Mouse (Mus musculus) R1 (cell line): ENCODE results near the gene Rapgef1.

Experiments used
- DNase-seq: peaks from one replicate; pipeline ENCODE4 v3.0.0-alpha.2; 2018; ENCODE audit warnings: low read depth, low spot score

Rapgef1 gene

DNA sequence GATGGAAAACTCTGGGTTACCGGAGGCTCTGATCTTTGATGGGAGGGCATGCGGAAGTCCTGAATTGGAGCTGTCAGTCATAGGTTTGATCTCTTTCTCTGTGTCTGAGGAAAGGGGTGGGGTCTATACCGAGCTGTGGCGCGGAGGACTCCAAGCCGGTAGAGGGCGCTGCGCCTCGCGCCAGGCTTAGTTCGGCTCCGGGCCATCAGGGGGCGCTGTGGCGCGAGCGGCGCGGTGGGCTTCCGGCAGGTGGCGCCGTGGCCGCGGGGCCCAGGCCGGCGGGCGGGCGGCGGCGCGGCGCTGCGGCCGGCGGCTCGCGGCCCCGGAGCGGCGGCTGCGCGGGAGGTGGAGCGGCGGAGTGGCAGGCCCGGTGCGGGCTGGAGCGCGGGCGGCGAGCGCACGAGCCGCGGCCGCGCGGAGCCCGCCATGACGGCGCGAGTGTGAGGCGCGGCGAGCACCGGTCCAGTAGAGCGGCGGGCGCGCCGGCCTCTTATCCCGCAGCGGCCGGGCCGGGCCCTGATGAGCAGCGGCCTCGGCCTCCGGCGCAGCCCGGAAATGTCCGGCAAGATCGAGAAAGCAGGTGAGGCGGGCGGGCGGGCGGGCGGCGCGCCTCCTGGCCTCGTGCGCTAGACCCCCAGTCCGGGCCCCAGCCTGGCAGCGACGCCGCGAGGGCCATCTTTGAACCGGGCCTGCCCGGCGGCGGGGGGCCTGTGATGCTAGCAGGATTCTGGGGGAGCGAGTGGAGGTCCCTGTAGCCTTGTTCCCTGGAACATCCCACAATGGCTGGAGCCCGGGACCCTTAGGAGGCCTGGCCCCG, at the start of gene Rapgef1:
Rapgef1 (plus strand) TSS at position 237 of the 817 bp plus-strand sequence.
- peak; percentile 81 for DNase-seq

DNA sequence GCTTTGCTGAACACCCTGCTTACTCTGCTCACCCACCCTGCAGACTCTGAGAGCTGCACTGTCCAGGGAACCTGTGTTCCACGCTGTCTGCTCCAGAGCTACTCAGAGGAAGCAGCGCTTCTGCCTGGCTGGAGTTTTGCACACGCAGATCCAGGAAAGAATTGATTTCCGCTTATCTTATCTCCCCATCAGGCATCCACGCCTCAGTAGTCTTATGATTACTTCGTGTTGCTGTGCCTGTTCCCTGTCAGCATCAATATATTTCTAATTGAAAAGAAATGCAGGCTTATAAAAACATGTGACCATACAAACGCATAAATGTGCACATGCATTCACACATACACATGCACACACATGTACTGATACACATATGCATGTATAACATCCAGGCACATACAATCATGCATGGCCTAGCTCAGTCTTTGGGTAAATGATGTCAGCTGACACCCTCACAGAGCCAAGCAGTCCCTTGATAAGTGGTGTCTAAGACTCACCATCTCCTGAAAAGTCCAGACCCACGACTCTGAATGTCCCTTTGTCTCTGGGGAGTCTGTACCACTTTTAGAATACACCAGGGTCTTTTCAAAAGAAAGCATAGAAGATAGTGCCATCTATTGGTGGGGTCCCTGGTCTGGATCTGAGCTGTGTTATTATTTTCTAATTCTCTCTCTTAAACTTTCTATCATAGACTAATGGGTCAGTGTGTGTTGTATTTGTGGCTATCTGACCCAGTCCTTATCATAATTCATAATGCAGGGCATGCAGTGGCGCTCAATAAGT, 47.4 kb upstream of the Rapgef1 start:
- DNase-seq = no peak

DNA sequence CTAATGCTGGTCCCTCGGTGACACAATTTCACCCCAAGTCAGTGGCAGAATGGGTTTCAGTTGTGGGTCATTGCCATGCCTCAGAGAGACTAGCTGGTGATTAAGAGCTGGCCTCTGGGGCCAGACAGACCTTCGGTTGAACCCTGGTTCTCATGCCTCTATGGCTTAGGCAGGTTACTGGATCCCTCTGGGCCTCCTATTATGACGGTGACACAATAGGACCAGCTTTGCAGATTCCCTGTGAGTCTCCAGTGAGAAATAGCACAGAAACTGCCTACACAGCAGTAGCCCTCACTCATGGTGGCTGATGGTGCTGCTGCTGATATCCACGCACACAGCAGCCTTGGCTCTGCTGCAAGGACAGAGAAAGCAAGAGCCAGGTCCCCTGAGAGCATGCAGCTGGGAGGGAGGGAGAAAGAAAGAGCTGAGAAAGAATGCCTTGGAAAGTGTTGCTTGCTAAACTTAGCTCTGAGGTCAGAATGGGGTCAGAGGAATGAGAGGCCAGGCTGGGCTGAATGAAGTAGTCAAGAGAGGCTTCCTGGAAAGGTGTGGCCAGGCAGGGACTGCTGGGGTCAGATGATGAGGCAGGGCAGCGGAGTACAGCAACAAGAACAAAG, 46.6 kb upstream of the Rapgef1 start:
- peak; percentile 35 for DNase-seq

DNA sequence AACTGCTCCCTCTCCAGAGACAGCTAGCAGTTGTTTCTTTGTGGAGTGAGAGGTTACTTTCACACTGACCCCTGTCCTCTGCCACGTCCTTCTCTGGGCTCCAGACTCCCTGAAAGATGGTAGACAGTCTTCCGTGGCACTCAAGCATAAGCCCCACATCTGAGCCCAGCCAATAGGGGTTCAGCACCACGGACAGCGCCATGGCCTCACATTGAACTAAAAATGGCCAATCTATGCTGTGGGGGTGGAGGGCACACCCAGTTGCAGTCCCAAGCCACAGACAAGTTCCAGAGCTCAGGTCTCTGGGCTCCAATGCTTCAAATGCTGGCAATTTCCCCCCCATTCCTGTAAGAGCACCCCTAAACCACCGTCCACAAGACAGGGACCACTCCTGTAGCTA, 45.9 kb upstream of the Rapgef1 start:
- DNase-seq = peak; percentile 83

DNA sequence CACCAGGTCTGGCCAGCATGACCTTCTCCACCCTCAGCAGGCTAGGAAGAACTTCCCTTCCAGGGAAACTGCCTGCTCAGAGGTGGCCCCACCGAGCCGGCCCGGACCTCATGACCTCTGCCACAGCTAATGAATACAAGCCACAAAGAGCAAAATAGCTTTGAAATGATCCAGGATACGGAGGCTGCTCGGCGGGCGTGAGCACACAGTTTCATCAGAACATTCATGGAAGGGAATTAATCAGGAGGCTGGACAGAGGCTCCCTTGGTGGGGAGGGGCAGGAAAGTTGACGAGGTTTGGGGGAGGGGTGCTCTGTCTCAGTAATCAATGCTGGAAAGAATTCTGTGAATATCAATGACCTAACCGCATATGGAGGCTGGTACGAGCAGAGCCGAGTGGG, 45.3 kb upstream of the Rapgef1 start:
- DNase-seq = peak; percentile 31

DNA sequence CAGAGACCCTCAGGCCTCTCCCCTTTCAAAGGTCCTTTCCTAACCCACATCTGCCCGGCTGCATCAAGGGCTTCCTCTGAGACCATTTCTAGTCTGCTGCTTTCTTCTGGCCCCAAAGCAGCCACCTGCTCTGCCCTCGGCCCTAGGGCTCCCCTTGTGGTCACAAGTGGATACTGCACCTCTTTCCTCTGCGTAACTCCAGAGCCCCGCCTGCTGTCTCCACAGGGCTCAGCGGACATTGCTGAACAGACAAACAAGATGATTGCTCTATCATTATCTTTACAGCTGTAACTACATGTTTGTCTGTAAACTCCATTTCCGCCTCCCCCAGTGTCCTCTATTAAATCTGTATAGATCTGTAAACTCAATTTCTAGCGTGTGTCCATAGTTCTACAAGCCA, 37.1 kb upstream of the Rapgef1 start:
- DNase-seq = peak; percentile 76

DNA sequence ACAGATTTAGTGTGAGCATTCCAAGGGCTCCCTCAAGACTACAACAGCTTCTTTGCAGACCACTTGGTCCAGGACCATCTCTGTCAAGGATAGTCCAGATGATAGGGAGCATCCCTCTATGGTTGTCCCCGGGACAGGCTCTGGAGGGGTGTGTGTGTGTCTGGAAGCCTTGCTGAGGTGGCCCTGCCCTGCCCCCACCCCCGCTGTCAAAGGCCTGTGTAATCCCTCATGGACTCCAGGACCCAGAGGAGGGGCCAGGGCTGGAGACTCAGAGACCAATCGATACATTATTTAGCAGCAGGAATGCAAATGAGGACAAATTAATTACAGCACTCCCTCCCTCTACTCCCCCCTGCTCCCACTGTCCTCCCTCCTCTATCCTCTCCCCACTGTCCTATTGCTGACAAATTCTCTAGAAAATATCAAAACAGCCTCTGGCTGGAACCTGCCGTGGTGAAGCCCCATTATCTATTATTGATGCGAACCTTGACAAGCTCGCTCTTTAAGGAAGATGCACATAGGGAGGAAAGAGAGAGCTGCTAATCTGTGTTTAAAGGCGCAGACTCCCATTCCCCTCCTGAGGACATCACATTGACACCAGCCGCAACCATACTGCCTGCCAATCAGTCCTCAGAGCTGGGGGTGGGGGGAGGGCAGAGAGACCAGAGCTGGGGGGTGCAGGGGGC, 33.4 kb upstream of the Rapgef1 start:
- DNase-seq = no peak

DNA sequence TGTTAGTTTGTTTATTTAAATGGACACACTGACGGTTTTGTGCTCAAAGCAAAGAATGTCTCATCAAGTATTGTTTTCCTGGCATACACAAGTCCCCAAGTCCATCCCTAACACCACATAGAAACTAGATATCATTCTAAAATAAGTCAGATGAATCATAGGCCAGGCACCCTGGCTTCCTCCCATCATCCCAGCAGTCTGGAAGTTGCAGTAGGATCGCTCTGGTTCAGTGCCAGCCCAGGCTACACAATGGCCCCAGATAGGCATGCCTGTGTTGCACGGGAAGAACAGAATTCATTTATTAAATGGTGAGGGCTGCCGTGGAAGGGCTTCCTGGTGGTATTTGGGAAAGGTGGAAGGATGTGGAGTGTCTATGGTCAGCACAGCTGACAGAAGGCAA, 31.5 kb upstream of the Rapgef1 start:
- DNase-seq = no peak

DNA sequence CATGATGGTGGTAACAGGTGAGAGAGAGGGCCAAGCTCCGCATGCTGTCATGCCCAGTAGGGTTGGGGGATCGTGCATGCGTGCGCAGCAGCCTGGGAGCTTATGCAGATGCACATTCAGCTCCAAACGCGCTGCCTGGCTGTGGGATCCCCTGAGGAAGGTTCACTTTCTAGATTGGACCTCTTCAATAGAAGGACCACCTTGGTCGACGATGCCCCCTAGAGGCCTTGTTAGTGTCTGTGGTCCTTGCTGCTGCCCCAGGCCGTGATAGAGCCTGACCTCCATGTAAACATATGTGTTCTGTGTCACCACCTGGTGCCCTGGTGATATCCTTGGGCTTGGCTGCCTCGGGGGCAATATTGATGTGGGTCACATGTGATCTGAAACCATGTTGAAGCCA, 30.3 kb upstream of the Rapgef1 start:
- peak; percentile 57 for DNase-seq

DNA sequence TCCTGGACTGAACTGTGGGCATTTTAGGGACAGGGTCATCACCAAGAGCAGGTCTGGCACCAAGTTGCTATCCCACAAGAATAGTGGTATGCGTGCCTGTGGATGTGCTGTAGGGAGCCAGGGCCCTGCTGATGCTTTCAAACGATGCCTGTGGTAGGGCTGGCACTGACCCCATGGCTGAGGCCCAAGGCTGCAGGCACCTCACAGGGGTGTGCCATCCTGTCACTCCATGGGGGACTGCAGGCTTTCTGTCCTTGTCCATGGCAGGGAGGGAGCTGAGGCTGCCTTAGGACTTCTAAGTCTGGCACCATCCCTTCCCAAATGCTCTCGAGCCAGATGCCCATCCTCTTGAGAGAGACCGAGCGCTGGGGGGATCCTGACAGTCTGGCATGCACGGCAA, 27.9 kb upstream of the Rapgef1 start:
- DNase-seq = no peak

DNA sequence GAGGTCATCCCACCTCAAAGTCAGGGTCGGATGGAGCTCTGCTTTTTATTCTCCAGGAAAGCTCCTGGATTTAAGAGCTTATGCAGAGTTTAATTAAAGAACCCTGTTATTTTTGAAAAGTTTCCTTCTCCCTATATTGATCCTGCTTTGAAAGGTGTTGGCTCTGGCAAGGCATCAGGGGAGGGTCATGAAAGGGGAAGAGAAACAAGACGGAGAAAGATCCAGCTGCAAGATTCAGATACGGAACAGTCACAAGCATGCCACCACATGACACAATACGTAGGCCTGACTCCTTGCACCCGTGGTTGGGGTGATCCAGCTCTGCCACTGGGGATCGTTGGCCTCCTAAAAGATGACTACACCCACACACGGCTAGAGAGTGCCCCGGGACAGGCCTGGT, 27.0 kb upstream of the Rapgef1 start:
- DNase-seq = no peak

DNA sequence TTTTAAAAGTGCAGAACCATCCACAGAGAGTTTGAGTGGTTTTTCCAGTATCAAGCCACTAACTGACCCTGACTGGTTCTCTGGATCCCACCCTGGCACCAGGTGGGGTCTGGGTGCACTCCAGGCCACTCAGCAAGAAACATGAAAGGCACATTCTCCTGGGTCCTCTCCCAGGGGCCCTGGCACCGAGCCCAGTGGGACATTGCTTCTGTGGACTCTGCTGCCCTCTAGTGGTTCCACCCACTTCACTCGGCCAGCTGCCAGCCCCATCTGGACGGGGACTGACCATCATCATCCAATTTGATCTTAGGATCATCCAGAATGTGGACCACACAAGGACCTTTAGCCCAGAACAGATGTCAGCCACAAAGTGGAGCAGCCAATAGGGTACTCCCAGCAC, 15.6 kb upstream of the Rapgef1 start:
- DNase-seq = peak; percentile 58

DNA sequence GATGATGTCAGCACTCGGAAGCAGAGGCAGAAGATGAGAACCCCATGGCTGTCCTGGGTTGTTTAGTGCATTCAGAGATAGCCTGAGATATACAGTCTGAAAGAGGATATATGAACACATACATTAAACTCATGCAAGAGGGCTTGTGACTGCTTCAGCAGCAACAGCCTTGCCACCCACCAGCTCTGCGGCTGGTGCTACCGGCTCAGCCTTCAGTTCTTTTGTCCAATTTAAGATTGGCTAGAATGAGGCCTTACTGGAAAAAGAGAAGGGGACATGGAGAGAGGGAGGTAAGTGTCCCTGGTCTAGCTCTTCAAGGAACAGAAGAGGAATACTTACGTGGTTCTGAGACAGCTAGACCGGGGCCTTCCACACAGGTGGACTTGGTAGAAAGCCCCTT, 13.9 kb upstream of the Rapgef1 start:
- DNase-seq = no peak

DNA sequence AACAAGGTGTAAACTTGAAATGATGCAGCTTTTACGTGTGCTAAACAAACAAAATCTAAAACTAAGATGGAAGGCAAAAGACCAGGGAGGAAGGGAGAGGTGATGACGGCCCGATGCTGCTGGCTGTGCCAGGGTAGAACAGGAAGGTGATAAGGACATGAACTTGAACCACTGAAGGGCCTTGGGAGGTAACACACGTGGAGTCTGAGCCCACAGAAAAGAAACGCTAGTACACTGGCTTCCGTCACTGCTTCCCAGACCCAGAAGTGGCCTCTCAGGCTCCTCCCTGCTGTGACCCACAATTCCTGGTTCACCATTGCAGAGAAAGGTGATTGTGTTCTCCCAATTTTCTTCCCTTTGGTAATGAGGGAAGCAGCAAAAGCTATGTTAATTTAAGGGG, 13.1 kb upstream of the Rapgef1 start:
- no peak for DNase-seq

DNA sequence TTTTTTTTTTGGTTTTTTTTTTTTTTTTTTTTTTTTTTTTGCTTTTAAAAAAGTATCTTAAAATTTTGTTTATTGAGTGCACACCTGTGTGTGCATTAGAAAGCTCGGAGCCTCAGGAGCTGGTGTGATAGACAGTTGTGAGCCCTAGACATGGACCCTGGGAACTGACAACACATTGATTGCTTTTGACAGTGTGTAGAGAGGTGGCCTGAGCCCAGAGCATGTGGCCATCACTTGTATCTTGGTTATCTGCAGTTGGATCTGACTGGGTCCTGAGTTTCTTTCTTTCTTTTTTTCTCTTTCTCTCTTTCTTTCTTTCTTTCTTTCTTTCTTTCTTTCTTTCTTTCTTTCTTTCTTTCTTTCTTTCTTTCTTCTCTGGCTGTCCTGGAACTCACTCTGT, 2.2 kb upstream of the Rapgef1 start:
- DNase-seq = no peak

DNA sequence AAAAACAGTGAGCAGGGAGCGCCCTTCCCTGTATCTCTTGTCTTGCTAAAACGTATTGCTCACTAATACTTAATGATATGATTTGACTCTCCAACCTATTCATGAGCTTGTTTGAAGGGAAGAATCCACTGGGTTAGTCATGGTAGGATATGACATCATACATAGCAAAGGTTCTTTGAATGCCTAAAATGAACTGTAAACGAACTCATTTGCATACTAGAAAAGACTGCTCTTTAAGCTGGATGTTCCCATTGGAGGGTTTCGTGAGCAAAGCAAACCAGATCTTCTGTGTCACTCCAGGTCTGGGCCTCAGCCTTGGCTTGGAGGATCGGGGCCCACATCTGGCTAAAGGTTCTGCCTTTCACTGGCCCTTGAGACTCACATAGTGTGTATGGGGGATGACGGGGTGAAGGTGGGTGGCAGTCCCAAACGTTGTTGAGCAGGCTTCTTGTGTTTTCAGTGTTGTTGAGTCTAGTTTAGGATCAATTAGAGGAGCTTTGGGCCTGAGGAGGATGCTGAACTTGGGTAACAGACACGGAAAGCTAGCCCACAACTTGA, 515 bp upstream of the Rapgef1 start:
- no peak for DNase-seq

DNA sequence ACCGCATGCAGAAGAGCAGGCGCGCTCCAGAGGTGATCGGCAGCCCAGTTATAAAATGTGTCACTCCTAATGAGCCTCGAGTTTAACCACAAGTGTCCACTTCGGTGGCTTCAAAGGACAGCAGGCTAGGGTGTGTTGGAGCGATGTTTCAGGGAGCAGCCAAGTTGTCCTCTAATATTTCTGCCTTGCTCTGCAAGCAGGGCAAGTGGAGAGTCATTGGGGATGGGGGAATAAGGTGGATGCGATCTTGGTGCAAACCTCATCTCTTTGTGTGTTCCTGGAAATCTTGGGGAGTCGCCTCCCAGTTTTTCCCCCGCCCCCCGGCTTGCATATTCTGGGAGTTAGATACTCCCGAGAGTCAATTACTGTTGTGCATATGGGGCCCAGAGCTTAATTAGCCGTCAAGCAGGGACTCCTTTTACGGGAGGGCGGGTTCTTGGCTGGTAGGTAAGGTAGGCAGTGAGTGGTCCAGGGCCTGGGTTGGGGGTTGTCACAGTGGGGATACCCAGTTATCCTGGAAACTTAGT, 844 bp downstream of the Rapgef1 start:
- peak; percentile 56 for DNase-seq

DNA sequence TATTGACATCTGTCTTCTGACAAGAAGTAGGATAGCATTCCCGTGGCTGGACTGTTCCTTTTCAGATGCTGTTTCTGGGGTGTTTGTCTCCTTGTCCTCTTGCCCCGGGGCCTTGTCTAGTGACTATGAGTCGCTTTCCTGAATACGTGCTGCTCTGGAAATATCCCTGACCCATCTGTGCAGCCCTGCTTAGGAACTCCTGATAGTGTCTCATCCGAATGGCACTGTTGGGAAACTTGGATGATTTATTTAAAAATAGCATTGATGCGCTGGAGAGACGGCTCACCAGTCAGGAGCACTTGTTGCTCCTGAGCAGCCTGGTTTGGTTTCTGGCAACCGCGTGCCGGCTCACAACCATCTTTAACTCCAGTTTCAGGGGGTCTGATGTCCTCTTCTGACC, 1.6 kb downstream of the Rapgef1 start:
- DNase-seq = no peak

DNA sequence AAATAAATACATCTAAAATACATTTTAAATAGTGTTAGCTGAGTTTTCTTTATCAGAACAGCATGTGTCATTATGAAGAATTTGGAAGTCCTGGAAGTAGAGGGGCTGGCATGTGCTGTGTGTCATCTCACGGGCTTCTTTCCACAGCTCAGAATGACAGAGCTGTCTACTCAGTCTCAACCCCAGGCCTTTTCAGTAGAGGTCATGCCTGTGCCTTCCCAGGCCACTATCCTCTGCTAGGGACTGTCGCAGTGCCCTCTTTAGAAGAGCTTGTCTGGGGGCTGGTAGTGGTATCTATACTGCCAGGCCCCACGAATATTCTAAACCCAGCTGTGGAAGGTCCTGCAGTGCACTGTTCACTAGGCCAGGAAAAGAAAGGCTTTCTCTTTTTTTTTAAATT, 2.1 kb downstream of the Rapgef1 start:
- DNase-seq = no peak

DNA sequence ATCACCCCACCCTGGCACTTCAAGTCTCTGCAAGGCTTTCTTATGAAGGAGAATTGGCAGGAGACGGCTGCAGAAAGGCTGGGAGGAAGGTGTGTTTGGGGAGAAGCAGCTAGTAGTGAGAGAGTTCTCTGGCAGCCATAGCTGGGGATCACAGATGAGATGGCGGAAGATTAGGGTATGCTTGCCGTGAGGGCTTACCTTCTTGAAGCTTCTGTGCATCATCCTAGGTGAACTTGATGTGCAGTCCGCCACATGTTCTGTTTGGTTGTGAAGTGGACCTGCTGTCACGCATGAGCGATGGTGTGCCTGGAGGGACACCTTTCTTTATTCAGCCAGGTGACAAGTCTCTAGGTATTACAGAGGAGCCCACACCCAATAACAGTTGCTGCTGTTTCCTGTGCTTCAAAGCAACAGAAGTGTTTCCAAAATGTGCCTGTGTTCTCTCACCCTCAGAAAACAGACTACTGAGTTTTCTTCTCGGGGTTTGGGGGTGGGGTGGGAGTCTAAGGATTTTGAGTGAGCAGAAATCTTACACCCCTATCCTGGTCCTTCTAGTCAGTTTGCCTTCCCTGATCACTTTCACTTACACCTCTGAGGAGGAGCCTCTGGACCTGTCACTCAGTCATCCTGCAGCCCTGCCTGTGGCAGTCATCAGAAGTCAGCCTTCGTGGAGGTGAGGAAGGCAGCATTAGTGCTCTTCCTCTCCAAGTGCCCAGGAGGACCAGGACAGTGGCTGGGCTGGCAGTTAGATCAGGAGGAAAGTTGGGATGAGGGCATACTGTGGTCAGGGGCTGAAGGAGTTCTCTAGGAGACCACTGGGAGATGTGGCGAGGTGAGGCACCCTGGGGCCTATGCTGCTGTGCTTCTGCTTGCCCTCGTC, 2.8 kb downstream of the Rapgef1 start:
- no peak for DNase-seq
